Mouse (Mus musculus): ENCODE measurements around the gene Kdr.
A peak's percentile ranks its signal among the peaks of the same experiment; 100 is the strongest.

Kdr gene

DNA sequence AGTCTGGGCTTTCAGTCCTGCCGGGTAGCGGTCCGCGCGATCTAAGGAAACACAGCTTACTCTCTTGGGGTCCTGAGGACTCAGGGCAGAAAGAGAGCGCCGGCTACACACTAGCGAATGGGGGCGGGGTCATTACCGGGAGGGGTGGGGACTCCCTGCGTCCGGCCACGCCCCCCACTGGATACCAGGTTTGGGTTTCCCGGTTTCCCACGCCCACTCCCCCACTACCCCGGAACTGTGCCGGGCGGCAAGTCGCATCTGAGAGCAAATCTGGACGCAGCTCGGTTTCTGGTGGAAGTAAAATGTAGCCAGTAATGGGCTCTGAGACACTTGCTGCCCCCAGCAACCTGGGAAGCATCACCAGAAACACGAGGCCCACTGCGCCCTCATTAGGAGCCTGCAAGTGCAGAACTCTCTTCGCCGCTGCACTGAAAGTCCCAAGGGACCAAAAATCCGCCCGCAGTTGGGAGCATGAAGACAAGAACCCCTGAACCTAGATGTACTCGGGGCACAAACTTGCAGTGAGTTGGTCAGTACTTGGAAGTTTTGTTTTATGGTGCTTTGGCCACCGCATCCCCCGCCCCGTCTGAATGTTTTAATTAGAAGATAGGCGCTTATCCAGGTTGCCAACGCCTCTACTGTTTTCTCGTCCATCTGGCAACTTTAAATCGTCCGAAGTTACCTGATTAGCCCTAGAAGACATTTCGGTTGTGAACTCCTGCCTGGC lies at the start of gene Kdr:
Gene Kdr, minus strand, starts transcription at position 85 of the 727 bp plus-strand sequence.
- DNase-seq (ENCODE audit: low spot score), result peak; percentile 7

DNA sequence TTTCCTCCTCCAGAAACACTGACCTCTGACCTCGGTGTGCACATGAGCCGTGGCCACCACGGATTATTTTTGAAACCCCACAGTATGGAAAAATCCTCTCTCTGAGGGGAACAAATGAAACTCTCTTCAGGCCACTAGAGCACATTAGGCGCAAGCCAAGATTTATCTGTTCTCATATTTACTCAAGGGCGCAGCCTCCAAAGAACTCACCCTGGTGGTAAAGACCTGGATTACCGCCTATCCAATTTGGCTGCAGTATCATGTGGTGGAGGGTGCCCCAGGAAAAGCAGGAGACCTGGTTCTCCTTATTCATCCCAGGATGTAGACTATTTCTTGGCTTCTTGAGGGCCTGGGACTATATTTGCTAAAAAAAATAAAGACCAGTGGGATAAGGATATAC lies 48.5 kb upstream of the Kdr start:
- DNase-seq (ENCODE audit: low spot score), result no peak

DNA sequence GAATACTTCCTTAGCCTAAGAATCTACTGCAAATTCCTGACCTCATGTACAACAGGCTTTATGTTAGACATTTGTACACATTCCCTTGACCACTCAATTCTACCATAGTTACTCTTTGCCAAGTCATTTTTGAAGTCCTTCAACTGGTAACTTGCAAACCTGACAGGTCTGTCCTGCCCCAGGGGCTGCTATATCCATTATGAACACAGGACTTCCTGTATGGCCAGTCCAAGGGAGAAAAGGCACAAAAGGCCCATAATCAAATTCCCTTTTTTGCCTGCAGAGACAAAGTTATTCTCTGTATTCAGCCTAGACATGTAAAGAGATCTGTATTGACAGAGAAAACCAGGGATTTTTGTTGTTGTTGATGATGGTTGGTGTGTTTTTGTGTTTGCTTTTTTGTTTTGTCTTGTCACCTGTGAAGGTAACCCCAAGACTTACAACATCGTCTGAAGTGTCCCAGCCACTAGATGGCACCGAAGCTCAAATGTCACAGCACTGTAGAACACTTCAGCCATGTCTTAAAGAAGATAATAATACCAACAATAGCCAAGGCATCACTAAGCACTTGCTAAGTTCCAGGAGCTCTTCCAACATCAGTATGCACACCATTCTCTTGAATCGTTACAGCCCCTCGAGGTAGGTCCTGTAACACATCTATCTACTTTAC lies 47.9 kb upstream of the Kdr start:
- peak; percentile 4 for DNase-seq (ENCODE audit: low spot score)

DNA sequence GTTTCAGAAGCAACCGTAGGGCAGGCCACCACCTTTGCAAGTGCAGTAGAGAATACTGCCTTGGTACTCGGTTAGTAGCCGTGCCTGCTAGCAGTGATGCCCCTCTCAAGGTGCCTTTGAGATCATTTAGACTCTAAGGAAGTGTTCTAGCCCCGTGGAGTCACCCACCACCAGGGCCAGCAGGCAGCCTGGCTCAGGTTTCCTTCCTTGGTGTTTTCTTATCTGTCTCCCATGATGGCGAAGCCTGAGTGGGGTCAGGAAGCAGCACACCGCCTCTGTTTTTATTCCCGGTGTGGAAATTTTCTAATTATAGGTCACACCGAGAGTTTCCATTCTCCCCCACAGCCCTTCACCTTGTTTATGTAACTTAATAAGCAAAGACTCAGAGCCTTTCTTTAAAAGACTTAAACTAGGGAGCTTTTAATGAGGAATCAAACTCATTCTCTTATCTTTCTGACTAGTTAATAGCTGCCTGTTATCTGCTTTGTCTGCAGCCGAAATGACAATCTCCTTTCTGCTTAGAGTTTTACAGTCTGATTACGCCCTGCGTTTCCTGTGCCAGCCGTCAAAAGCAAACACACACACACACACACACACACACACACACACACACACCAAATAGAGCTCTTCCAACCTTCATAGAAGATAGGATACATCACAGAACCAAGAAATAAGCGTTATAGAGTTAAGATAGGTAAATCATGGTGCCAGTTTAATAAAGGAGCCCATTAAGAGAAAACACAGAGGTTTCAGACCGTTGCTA lies 44.9 kb upstream of the Kdr start:
- no peak for DNase-seq (ENCODE audit: low spot score)

DNA sequence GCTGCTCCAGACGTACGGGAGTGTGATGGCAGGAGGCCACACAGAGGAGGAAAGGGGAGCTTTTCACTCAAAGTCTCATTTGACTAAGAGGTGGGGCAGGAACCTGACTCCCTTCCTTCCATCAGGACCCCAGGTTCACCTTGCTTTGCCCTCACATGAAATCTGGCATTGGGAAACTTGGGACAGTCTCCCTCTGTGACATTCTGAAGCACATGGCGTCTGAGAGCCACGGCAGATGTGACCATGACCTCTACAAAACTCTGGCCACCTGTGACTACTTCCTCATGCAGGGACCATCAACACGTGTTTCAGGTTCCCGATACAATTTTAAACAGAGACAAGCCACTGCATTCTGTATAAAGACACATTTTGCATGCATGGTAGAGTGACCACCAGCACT lies 44.2 kb upstream of the Kdr start:
- DNase-seq (ENCODE audit: low spot score), result no peak

DNA sequence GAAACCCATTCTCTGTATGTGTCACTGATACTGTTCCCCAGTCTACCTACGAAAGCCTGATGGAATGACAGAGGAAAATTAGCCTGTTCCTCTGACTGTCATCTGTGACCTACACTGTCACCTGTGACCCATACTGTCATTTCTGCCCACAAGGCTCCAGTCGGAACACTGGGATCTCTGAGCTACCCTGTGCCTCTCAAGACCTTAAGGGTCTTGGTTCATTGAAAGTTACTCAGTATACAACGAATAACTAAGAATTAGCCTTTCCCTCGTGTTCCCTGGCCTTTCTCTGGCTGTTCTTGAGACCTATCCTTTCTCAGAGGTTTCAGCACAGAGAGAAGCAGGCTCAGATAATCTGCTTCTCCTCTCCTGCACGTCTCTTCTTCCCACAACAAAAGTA lies 40.1 kb upstream of the Kdr start:
- no peak for DNase-seq (ENCODE audit: low spot score)

DNA sequence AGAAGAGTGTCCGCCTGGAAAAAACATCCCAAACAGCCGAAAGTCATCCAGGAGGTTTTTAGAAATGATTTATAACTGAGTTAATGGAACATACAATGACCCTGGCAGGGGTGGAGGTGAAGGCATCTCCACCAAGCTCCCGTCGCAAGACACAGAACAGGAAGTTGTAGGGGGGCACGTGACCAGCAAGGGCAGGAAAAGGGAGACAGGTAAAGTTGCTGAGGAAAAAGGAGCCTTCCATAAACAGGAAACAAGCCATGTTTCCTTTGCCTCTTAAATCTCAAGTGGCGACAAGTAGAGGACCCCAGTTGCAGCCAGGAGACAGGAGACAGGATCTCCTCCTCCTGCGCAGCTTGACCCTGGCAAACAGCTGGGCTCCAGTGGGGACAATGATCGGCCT lies 37.8 kb upstream of the Kdr start:
- no peak for DNase-seq (ENCODE audit: low spot score)

DNA sequence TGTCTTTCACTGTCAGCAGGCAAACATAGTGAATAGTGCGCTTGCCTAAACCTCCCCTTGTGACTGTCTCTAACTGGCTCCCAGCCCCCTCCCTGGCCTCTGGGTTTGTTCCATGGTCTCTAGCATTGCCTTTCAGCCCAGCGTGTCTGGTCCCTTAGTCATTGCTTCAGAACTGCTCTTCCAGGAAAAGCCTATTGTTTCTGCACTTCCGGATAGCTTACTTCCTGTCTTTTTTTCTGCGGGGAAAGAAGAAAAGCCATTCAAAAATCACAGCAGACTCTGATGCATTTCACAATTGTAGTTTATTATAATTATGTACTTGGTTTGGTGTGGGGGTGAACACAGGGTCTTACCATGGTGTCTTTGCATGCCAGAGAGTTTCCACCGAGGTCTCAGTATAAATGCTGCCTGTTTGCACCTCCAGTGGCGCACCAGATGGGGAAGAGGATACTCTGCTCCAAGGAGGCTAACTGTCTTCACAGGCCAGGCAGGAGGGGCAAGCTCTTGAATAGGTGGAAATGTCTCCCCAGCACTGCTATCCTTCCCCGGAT lies 35.7 kb upstream of the Kdr start:
- no peak for DNase-seq (ENCODE audit: low spot score)

DNA sequence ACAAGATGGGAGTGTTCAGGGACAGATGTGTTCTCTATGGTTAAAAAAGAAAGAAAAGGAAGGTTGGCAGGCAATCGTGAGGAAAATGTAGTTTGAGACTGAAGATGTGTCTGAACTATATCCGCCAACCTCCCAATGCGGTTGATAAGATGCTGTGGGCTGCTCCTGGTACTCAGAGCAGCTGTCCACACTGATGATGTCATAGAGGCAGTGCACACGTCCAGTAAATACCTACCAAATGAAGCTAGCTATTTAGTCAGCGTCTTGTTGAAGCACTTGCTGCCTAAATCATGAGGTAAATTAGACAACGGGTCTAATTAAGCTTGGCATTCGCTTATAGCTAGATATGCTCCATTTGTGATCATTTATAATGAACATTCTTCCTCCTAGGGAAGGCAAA lies 28.1 kb upstream of the Kdr start:
- DNase-seq (ENCODE audit: low spot score), result no peak

DNA sequence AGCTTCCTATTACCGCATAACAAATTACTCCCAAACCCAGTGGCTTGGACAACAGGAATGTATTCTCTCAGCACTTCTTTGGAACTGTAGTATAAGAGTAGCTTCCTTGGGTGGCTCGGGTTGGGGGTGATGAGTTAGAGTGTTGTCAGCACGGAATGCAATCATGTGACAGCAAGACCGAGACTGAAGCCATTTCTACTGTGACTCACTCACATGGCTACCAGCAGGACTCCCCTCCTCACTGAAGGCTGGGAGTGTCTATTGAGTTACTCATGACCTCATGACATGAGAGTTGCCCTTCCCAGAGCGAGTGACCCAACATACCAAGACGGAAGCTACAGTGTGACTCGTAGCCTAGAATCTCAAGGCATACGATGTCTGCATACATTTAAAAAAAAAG lies 12.0 kb upstream of the Kdr start:
- DNase-seq (ENCODE audit: low spot score), result no peak

DNA sequence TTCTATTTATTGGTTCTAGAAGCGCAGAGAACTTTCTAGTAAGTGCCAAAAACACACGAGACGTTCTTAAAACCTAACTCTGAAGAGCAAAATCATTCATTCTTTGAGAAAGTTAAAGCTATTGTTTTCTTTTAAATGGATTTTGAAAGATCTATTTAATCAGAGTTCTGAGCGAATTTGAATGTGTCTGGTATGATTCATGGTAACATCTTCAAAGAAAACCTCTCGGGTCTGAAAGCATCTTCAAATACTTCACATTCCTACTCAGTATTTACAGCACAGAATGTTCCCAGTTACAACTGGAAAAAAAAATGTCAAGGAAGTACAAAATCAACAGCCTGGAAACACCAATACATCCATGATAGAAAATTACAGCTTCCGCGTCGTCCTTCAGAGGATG lies 9.3 kb upstream of the Kdr start:
- no peak for DNase-seq (ENCODE audit: low spot score)

DNA sequence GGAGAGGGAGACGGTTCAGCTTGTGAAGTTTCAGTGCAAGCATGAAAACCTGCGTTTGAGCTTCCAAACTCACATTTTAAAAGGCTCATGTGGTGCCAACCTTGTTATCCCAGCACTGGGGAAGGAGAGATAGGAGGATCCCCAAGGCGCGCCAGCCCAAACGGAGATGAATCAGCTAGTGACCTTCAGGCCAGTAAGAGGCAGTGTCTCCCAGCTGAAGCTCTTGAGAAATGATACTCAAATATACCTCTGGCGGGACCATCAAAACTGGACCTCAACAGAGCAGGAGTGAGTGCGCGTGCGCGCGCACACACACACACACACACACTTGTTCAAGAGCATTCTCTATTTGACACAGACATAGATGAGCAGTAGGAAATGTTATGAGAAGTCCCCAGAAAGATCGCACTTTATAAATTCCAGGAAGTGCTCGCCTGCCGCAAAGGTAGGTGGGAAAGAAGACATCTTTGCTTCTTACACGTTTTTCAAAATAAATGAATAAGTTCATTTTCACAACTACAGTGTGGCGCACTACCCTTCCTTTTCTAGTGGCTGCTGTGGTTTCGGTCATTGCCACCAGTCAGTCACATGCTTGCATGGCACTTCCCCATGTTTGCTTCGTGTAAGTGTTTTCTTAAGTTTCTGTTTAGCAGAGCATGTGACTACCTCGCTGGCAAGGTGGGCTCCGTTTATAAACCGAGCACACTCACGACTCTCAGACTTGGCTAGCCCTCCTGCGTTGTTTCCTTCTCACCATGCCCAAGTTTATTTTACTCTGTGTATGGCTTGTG lies 2.5 kb upstream of the Kdr start:
- DNase-seq (ENCODE audit: low spot score), result no peak

DNA sequence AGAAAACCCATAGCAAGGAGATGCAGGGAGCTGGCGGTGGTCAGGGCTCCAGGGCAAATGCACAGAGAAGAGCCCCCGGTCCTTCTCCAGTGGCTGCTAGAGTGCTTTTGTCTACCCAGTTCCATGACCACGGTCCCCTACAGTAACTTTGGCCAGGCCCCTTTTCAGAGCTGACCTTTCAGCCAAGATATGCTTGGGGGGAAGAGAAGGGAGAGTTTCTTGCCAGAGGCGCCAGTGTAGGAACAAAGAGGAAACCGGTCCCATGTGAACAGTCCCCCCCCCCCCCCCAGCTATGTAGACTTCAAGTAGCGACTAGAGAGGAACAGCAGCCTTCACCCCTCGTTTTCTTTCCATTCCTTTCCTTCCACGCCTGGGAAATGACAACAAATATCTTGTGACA lies 850 bp upstream of the Kdr start:
- DNase-seq (ENCODE audit: low spot score), result no peak

DNA sequence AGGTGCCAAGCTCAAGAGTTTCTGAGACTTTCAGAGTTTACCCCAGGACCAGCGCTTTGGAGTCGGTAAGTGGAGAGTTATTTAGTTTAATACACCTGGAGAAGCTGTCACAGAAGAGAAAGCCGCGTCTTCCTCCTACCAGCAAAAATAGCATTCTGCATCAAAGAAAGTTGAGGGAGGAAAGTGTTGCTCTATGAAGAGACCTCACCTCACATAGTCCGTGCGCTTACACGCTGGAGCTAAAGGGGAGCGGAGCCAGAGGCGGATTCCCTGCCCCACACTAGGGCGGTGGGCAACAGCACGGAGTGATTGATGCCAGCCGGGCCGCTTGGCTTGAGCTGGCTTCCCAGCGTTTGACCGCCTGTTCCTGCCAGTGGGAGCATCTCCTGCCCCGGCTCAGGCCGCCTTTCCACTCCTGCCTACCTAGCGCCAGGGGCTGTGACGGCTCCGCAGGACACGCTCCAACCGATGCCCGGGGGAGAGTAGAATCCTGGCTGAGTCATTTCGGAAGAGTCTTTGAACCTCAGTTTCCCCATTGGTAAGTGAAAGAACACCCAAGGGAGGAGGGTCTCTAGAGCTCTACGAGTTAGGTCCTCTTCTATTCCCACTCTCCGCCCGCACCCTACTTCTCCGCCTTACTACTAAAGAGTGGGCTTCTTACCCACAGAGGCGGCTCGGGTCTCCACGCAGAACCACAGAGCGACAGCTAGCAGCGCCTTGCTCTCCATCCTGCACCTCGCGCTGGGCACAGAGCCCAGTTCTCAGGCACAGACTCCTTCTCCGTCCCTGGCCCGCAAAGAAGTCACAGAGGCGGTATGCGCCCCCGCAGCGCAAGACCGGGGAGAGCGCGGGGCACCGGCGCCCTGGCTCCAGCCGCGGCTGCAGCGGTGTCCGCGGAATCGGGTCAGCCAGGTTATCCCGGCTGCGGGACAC lies 551 bp downstream of the Kdr start:
- DNase-seq (ENCODE audit: low spot score), result no peak

DNA sequence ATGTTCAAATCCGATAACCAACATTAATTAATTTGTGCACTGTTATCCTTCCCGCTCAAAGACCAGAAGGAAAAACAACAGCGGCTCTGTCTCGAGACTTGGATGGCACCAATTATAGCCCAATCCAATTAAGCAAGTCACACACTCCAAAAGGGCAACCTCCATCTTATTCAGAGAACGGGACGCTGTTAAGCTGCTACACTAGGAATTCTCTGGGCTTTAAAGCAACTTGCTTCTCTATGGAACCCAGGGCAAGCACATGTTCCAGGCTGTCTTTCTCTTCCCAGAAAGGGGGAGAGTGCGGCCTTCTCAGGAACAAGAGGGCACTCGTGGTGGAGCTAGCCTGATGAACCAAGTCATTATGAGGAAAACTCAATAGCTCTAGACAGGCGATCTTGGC lies 1.6 kb downstream of the Kdr start:
- no peak for DNase-seq (ENCODE audit: low spot score)

DNA sequence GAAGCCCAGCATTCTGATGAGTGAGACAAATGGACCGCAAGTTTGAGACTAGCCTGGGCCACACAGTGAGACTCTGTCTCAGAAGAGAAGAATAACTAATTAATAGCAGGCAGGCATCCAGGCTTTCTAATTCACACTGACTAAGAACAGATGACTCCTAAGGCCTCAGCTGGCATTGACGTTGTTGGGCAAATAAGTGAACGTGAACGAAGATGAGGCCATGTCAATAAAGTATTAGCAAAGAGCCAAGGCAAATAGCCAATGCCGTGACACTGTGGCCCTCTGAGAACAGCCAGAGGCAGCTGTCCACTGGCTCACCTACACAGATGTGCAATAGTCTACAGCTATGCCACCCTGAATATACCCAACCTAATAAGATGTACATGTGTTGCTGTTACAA lies 2.9 kb downstream of the Kdr start:
- no peak for DNase-seq (ENCODE audit: low spot score)

DNA sequence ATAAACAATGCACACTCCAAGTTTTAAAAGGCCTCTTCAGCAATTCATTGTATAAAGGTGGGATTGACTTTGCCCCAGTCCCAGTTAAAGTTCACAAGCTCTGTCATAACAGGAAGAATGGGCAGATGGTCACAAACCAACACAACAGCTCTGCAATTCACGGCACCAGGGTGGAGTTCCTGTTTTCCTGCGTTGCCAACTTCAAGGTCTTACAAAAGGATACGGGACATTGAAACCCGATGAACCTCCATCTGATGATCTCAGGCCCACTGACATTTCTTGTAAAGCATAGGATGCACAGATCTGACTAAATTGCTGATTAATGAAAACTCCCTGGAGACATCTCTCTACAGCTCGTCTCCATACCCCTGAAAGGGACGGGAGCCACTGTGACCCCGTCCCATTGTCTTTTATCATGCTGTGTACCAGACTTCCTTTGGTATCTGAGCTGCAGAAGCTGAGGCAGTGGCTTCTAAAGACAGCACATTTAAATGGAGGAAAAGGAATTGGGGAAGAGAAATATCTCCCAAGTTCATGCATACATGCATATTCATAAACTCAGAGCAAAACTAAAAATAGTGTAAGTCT lies 3.6 kb downstream of the Kdr start:
- DNase-seq (ENCODE audit: low spot score), result no peak

DNA sequence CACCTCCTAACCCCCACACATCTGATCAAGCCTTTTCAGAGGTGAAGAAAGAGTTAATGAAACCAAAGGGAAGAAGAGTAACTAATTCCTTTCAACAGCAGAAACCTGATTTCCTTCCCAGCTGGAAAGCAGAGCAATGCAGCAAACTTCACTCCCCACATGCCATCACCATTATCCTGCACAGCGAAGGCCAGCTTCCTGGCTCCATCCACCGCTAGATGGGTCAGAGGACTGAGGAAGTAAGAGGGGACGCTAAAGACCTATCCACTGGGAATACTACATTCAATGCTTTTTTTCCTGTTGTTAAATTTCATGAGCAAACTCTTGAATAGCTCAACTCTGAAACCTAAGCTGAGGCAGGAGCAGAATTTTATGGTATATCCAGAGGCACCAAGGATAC lies 8.4 kb downstream of the Kdr start:
- no peak for DNase-seq (ENCODE audit: low spot score)

DNA sequence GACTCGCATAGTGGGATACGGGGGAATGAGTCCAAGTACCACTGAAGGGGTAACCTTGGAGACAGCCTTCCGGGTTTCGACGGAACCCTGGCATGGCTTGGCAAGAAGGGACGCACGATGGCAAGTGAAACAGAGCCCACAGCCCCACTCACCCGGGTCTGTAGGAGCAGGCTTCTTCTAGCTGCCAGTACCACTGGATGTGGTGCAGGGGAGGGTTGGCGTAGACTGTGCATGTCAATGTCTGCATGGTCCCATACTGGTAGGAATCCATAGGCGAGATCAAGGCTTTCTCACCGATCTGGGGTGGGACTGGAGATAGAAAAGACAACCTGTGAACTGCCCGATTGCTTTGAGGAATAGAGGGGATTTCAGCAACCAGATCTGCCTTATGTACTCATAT lies 15.7 kb downstream of the Kdr start:
- no peak for DNase-seq (ENCODE audit: low spot score)

DNA sequence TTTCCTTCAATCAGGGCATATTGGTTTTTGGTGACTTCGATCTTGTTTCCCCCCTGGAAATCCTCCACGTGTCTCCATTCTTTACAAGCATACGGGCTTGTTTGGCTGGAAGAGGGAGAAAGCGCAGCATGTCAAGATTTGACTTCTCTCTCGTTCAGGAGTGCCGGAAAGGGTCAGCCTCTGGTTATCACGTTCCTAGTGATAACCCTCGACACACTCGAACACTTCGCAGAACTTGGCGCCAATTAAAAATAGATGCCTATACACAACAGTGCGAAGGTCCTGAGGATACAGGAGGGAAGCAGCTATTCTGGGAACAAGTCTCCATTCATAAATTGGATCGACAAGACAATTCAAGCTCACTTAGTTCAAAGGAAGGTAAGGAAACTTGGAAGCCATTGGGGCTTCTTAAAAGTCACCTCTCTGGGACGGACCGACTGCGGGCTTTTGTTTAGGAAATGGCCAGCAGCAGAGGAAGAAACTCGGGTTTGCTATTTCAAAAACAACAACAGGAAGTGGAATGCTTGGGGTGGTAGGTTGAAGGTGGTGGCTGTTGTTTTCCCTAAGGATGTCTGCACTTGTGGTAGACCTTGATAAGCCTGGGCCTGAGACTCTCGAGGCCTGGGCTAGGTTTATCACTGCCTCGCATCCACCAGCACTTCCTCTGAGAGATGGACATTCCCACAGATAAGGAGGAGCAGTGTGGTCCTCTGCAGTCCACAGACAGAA lies 16.4 kb downstream of the Kdr start:
- no peak for DNase-seq (ENCODE audit: low spot score)

Measured in left cerebral cortex, adult 11 months (tissue).